Mouse (Mus musculus) brown adipose tissue, adult 24 weeks (tissue): ENCODE data around the gene Calcoco1. TPM values are rescaled to one million over a fixed set of nuclear protein-coding genes. Genes with fewer than 3 reads are reported as not detected.

Experiments
- polyA plus RNA-seq: library from polyadenylated mRNA; stranded (reverse); fragments of >200 nt; gene quantifications from 2 replicates; pipeline ENCODE4 v1.2.4, GENCODE M21; 2012; ENCODE audit not compliant: missing spikeins, insufficient read depth, insufficient read length

The Calcoco1 gene
- polyA plus RNA-seq, 1 experiment: 58.5 TPM

Other genes with a start within 250 kb of the Calcoco1 start
- gene Gm10337, start 218.5 kb downstream of the Calcoco1 start, polyA plus RNA-seq: not detected in 2 replicates
- gene Map3k12, start 205.1 kb downstream of the Calcoco1 start, polyA plus RNA-seq: 1.9 and 2.1 TPM in 2 replicates
- 21.2 and 23.6 TPM in 2 replicates for gene Tarbp2, start 204.0 kb downstream of the Calcoco1 start, polyA plus RNA-seq
- gene Npff, start 197.2 kb downstream of the Calcoco1 start, polyA plus RNA-seq: 1.2 TPM in 1 of 2 replicates, not detected in the other
- 0.75 TPM in 1 of 2 replicates, not detected in the other for gene Gm28047, start 97.1 kb downstream of the Calcoco1 start, polyA plus RNA-seq
- gene Atf7, start 96.7 kb downstream of the Calcoco1 start, polyA plus RNA-seq: 40.1 and 58.7 TPM in 2 replicates
- gene Atp5g2, start 49.8 kb downstream of the Calcoco1 start, polyA plus RNA-seq: 209 and 274 TPM in 2 replicates
- gene Hoxc13, start 198.9 kb upstream of the Calcoco1 start, polyA plus RNA-seq: not detected in 2 replicates
- gene Hoxc12, start 214.6 kb upstream of the Calcoco1 start, polyA plus RNA-seq: not detected in 2 replicates
- not detected in 2 replicates for gene Hoxc11, start 232.2 kb upstream of the Calcoco1 start, polyA plus RNA-seq
- gene Hoxc10, start 244.6 kb upstream of the Calcoco1 start, polyA plus RNA-seq: not detected in 2 replicates
- gene Hoxc5, start 245.3 kb upstream of the Calcoco1 start, polyA plus RNA-seq: 14.1 and 15.1 TPM in 2 replicates